Mouse (Mus musculus) heart, embryonic 16.5 days (tissue): Measurements from ENCODE around the gene Ncapg2. TPM values are rescaled to one million over a fixed set of nuclear protein-coding genes. Genes with fewer than 3 reads are reported as not detected.

ENCODE experiments used
- ATAC-seq: fragments of 200-750 bp; cut with Nextera tagmentation; replicated peaks from 2 replicates; pipeline ENCODE4 v1.8.0; 2017; ENCODE audit warnings: moderate number of reproducible peaks; ENCODE audit not compliant: insufficient read depth, low FRiP score; ENCODE audit errors: extremely low read depth
- H3K27ac ChIP-seq: fragments of 300-500 bp; sonication (generic); 2 replicates; pipeline ENCODE4 v1.5.1; 2014; ENCODE audit warnings: mild to moderate bottlenecking, low read length, control low read depth, moderate library complexity
- H3K27me3 ChIP-seq: fragments of 300-500 bp; sonication (generic); 2 replicates; pipeline ENCODE4 v1.6.1; 2014; ENCODE audit warnings: low read length, mixed read lengths; ENCODE audit not compliant: control insufficient read depth, insufficient read depth
- H3K36me3 ChIP-seq: fragments of 300-500 bp; sonication (generic); 2 replicates; pipeline ENCODE4 v1.6.1; 2014; ENCODE audit not compliant: control insufficient read depth, insufficient read depth
- H3K4me1 ChIP-seq: fragments of 300-500 bp; sonication (generic); 2 replicates; pipeline ENCODE4 v1.6.1; 2014; ENCODE audit warnings: low read length, mixed read lengths; ENCODE audit not compliant: control insufficient read depth, insufficient read depth
- H3K4me2 ChIP-seq: fragments of 300-500 bp; sonication (generic); 2 replicates; pipeline ENCODE4 v1.6.1; 2014; ENCODE audit warnings: low read depth, mild to moderate bottlenecking, control low read depth, low read length
- H3K4me3 ChIP-seq: fragments of 300-500 bp; sonication (generic); 2 replicates; pipeline ENCODE4 v1.5.1; 2014; ENCODE audit warnings: mild to moderate bottlenecking, control low read depth, low read length
- H3K9ac ChIP-seq: fragments of 300-500 bp; sonication (generic); 2 replicates; pipeline ENCODE4 v1.6.1; 2014; ENCODE audit warnings: low read length, control low read depth
- H3K9me3 ChIP-seq: fragments of 300-500 bp; sonication (generic); replicated peaks from 2 replicates; pipeline ENCODE4 v1.6.1; 2016; ENCODE audit warnings: low read length; ENCODE audit not compliant: control insufficient read depth
- WGBS: fragments of 180-500 bp; shearing (Covaris S2); extraction: QIAGEN DNeasy Blood & Tissue Kit; methylation state at CpG from one replicate; pipeline ENCODE4 v1.1.7; 2014; 5-methylcytosine and 5-hydroxymethylcytosine counted together
- polyA plus RNA-seq: library from polyadenylated mRNA; unstranded; fragments of >200 nt; fragmentation: Nextera tagmentation; extraction: Ambion mirVana; gene quantifications from 2 replicates; pipeline ENCODE4 v1.2.1, GENCODE M21; 2015

Ncapg2 gene
- polyA plus RNA-seq, 1 experiment from 2014 or later = 22.8 TPM

DNA sequence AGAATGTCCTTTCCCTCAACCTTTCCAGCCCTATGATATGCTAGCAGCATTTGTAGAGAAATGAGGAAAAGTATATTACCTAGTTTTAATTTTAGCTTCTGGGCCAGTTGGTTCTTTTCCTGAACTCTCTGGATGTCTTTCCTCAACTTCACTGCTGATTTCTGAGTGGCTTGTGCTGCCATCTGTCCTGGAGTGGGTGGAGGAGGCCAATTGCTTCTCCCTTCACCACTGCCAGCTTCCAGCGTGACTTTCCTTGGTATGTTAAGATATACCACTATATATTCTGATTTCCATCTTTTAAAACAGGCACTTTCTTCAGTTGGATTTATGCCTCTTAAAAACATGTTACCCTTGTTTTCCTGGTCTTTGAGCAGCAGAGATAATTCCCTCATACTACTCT lies 63.1 kb downstream of the Ncapg2 start:
- 79% methylated on average over 1 of the region's 1 CpGs for WGBS
- no peak overlapping the region for H3K27ac ChIP-seq
- H3K4me3 ChIP-seq = no peak overlapping the region
- H3K9ac ChIP-seq = no peak overlapping the region
- no peak overlapping the region for H3K4me2 ChIP-seq
- no peaks in the 10 kb centered on the region; the same call in 1 of the 2 replicates for H3K36me3 ChIP-seq
- no peaks in the 10 kb centered on the region for H3K9me3 ChIP-seq
- no peaks in the 10 kb centered on the region for H3K27me3 ChIP-seq
- no peaks in the 10 kb centered on the region for H3K4me1 ChIP-seq
- ATAC-seq = no peak

DNA sequence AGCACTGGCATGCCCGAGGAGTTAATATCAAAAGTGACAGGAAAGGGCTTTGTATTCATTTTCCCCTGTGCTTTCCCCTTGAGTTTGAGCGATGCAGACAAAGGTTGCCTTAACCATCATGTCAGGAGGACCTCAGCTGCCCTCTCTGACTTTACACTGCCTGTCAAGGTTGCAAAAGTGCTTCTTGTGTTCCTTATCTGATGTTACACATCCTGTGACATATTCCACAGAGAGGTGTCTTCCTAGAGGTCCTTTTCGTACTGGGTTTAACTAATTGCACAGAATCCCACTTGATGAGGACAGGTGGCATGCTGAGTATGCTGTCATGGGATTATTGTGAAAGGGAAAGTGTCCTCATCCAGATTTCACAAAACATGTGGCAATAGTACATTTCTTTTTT lies 63.9 kb downstream of the Ncapg2 start:
- Histone ChIP-seq H3K9me3 (no peaks in the 10 kb centered on the region), H3K9ac (no peak overlapping the region), H3K4me1 (no peaks in the 10 kb centered on the region), H3K4me2 (no peak overlapping the region), H3K27me3 (no peaks in the 10 kb centered on the region), H3K36me3 (no peaks in the 10 kb centered on the region; the same call in 1 of the 2 replicates), H3K27ac (no peak overlapping the region), H3K4me3 (no peak overlapping the region)
- WGBS = 73% methylated on average over 3 of the region's 3 CpGs
- ATAC-seq = no peak

DNA sequence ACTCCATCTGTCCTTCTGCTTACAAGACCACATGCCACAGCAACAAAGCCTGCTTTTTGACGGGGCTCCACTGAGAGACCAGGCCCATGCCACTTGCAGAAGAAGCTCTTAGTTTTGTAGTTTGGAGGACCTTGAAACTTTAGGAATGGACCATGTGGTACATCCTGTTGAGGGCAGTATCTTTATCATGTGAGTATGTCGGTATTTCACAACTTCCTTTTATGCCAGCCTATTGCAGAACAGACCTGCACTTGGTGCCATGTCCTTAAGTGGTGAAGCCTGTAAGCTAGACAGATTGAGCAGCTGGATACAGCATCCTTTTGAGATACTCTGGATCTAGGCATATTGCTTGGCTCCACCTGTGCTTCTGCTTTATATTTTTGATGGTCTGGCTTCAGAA lies 68.1 kb downstream of the Ncapg2 start:
- H3K27ac ChIP-seq = no peak overlapping the region
- no peak overlapping the region for H3K4me3 ChIP-seq
- no peak overlapping the region for H3K4me2 ChIP-seq
- H3K9me3 ChIP-seq = no peaks in the 10 kb centered on the region
- no peaks in the 10 kb centered on the region for H3K36me3 ChIP-seq
- no peak for ATAC-seq
- no peak overlapping the region for H3K9ac ChIP-seq
- whole genome bisulfite sequencing = 68% methylated on average over 2 of the region's 2 CpGs
- H3K27me3 ChIP-seq = no peaks in the 10 kb centered on the region
- H3K4me1 ChIP-seq = no peaks in the 10 kb centered on the region

DNA sequence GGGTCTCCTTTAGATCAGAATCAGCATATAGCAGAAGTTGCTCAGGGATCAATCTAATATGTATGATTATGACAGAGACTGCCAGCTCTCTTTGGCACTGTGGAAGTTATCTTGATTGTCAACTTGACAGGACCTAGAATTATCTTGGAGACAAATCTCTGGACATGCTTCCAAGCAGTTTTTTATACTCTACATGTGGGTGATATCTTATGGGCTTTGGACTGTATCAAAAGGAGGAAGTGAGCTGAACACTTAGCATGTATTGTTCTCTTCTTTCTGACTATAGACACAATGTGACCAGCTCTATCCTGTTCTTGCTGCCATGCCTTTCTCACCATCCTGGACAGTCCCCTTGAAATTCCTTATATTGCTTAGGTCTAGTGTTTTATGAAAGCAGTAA lies 68.6 kb downstream of the Ncapg2 start:
- H3K27ac ChIP-seq = no peak overlapping the region
- no peaks in the 10 kb centered on the region for H3K9me3 ChIP-seq

GRCm38 (mm10) chr12:116474676-116475075 lies 69.5 kb downstream of the Ncapg2 start:
- ATAC-seq = no peak
- Histone ChIP-seq H3K27ac (no peak overlapping the region), H3K27me3 (no peaks in the 10 kb centered on the region), H3K36me3 (no peaks in the 10 kb centered on the region), H3K9ac (no peak overlapping the region), H3K9me3 (no peaks in the 10 kb centered on the region), H3K4me2 (no peak overlapping the region), H3K4me3 (no peak overlapping the region), H3K4me1 (no peaks in the 10 kb centered on the region)
- WGBS = 56% methylated on average over 3 of the region's 3 CpGs

More for the DNA sequence above, 68.6 kb downstream of the Ncapg2 start:
- ATAC-seq = no peak; the same call in 1 of the 2 replicates
- H3K4me2 ChIP-seq = no peak overlapping the region
- no peak overlapping the region for H3K9ac ChIP-seq
- no peaks in the 10 kb centered on the region for H3K4me1 ChIP-seq
- no peaks in the 10 kb centered on the region for H3K36me3 ChIP-seq
- H3K4me3 ChIP-seq = no peak overlapping the region
- H3K27me3 ChIP-seq = no peaks in the 10 kb centered on the region

- WGBS = 50% methylated on average over 1 of the region's 1 CpGs
- Histone ChIP-seq H3K27ac (no peak overlapping the region), H3K9me3 (no peaks in the 10 kb centered on the region), H3K27me3 (no peaks in the 10 kb centered on the region), H3K4me3 (no peak overlapping the region), H3K36me3 (no peaks in the 10 kb centered on the region), H3K4me2 (no peak overlapping the region), H3K4me1 (no peaks in the 10 kb centered on the region), H3K9ac (no peak overlapping the region)
- no peak for ATAC-seq
These were observed 73.6 kb downstream of the Ncapg2 start for GRCm38 (mm10) chr12:116478771-116479170.

GRCm38 (mm10) chr12:116481921-116482320 lies 76.7 kb downstream of the Ncapg2 start:
- no peak overlapping the region for H3K4me2 ChIP-seq
- no peak for ATAC-seq
- no peak overlapping the region for H3K4me3 ChIP-seq
- WGBS = 75% methylated on average over 1 of the region's 1 CpGs
- no peaks in the 10 kb centered on the region for H3K9me3 ChIP-seq
- H3K9ac ChIP-seq = no peak overlapping the region
- no peaks in the 10 kb centered on the region for H3K36me3 ChIP-seq
- no peak overlapping the region for H3K27ac ChIP-seq
- H3K4me1 ChIP-seq = peaks cover 5% of the 10 kb centered on the region
- peaks cover 6% of the 10 kb centered on the region; the same call in 1 of the 2 replicates for H3K27me3 ChIP-seq

- no peak overlapping the region for H3K4me2 ChIP-seq
- WGBS = 26% methylated on average over 2 of the region's 2 CpGs
- H3K9ac ChIP-seq = no peak overlapping the region
- H3K27me3 ChIP-seq = peaks cover 6% of the 10 kb centered on the region; the same call in 1 of the 2 replicates
- H3K27ac ChIP-seq = no peak overlapping the region
- no peak for ATAC-seq
- no peak overlapping the region for H3K4me3 ChIP-seq
- no peaks in the 10 kb centered on the region for H3K36me3 ChIP-seq
- peaks cover 5% of the 10 kb centered on the region for H3K4me1 ChIP-seq
- no peaks in the 10 kb centered on the region for H3K9me3 ChIP-seq
These were observed 78.4 kb downstream of the Ncapg2 start for GRCm38 (mm10) chr12:116483581-116483980.

- H3K4me3 ChIP-seq = no peak overlapping the region; the same call in 1 of the 2 replicates
- peaks cover 6% of the 10 kb centered on the region; the same call in 1 of the 2 replicates for H3K27me3 ChIP-seq
- H3K27ac ChIP-seq = no peak overlapping the region
- H3K4me1 ChIP-seq = peaks cover 5% of the 10 kb centered on the region
- H3K4me2 ChIP-seq = peak overlapping the region; percentile 97; the same call in 1 of the 2 replicates
- H3K9me3 ChIP-seq = no peaks in the 10 kb centered on the region
- no peak overlapping the region for H3K9ac ChIP-seq
- no peak for ATAC-seq
- WGBS = 72% methylated on average over 8 of the region's 8 CpGs
- no peaks in the 10 kb centered on the region for H3K36me3 ChIP-seq
These were observed 79.8 kb downstream of the Ncapg2 start for GRCm38 (mm10) chr12:116484991-116485390.
